8 mouse cellular contexts compared by ENCODE assay signal in the genomic region with DNA sequence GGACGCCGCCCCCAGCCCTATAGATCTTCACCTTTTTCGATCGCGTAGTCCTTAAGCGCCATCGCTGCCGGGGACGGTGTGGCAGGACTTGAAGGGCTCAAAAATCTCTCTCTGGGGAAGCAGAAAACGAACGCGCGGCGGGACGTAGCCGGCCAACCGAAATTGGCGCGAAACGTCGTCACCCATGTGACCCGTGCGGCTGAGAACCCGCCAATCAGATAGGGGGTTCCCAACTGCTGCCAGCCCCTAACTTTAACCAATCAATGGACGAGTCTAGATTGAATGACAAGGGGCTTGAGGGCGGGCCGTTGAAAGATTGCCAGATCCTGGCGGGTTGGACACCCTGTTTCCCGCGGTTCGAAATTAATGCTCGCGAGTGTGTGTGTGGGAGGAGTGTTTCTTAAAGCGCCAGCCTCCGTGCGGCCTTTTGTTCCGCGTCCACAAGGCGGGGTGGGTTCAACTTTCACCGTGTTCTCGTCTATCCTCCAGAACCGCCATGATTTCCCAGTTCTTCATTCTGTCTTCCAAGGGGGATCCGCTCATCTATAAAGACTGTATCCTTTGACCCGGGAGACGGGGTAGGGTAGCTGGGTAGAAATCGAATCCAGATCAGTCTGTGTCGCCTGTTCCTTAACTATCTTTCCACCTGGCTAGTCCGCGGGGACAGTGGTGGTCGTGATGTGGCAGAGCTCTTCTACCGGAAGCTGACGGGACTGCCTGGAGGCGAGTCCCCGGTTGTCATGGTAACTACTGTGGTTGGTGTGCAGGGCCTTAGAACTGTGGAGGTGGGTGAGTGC. TPM values are rescaled to one million over a fixed set of nuclear protein-coding genes. Genes with fewer than 3 reads are reported as not detected.
A peak's percentile ranks its signal among the peaks of the same experiment; 100 is the strongest.
DNase-seq lines count a peak whose midpoint lies in the region; ATAC-seq lines count a peak whose summit lies in the region.

A gene (plus strand): TSS at position 308 of the 797 bp plus-strand sequence.
A gene (minus strand): TSS at position 728 of the 797 bp plus-strand sequence.

- H3K4me2 ChIP-seq in kidney, embryonic 15.5 days: peak within 1 kb of the TSS; percentile 78

- DNase-seq in B cell, adult 2 months: peak; percentile 90 to 93
- DNase-seq in brain, adult 2 months (ENCODE audit: low read depth, low spot score): peak; percentile 100
- peak; percentile 99 for DNase-seq in heart, embryonic 10.5 days (ENCODE audit: low spot score)
- DNase-seq in liver: peak; percentile 94
- DNase-seq in spleen, postnatal 4 days (ENCODE audit: low spot score in 2 of 2): peak; percentile 95

- no peaks in the 10 kb centered on the region for H3K27me3 ChIP-seq in heart, embryonic 10.5 days (ENCODE audit: insufficient read depth, poor library complexity, severe bottlenecking)
- no peaks in the 10 kb centered on the region for H3K27me3 ChIP-seq in kidney, embryonic 15.5 days

- H3K36me3 ChIP-seq in heart, embryonic 10.5 days: peaks cover 63% of the 10 kb centered on the region
- H3K36me3 ChIP-seq in kidney, embryonic 15.5 days: peaks cover 65% of the 10 kb centered on the region

- ATAC-seq in erythroblast, adult 5-6 weeks (replicated peaks; ENCODE audit: low FRiP score, poor library complexity, severe bottlenecking): peak; percentile 80
- peak; percentile 93 for ATAC-seq in kidney, embryonic 15.5 days (replicated peaks; ENCODE audit: low FRiP score)
- peak; percentile 87 for ATAC-seq in monocyte, adult 5-6 weeks (replicated peaks; ENCODE audit: insufficient number of reproducible peaks, low FRiP score, low TSS enrichment, poor library complexity, severe bottlenecking)

- H3K4me1 ChIP-seq in heart, embryonic 10.5 days: peaks cover 16% of the 10 kb centered on the region
- H3K4me1 ChIP-seq in kidney, embryonic 15.5 days: peaks cover 30% of the 10 kb centered on the region

- under 1% methylated on average over 54 of the region's 54 CpGs for WGBS in heart, embryonic 10.5 days
- under 1% methylated on average over 54 of the region's 54 CpGs for WGBS in kidney, embryonic 15.5 days

- no peaks in the 10 kb centered on the region for H3K9me3 ChIP-seq in heart, embryonic 10.5 days
- no peaks in the 10 kb centered on the region for H3K9me3 ChIP-seq in kidney, embryonic 15.5 days (replicated peaks)

- peak within 1 kb of the TSS; percentile 72 for H3K9ac ChIP-seq in kidney, embryonic 15.5 days

- H3K4me3 ChIP-seq in heart, embryonic 10.5 days: peak within 1 kb of the TSS; percentile 85
- H3K4me3 ChIP-seq in kidney, embryonic 15.5 days (replicated peaks): peak within 1 kb of the TSS; percentile 72

- H3K27ac ChIP-seq in heart, embryonic 10.5 days: peak within 1 kb of the TSS; percentile 93
- H3K27ac ChIP-seq in kidney, embryonic 15.5 days: peak within 1 kb of the TSS; percentile 96

RNA-seq across cellular contexts. Expression of the first gene that starts in this region (rescaled TPM):
- 4.8 and 5.6 TPM in 2 replicates for total RNA-seq in erythroblast, adult 5-6 weeks (2015; ENCODE audit: low replicate concordance)
- 7.9 and 12.5 TPM in 2 replicates for total RNA-seq in erythroblast, adult 5-6 weeks (2017; ENCODE audit: low replicate concordance)
- polyA plus RNA-seq in heart, embryonic 10.5 days (2016; fragmentation: Nextera tagmentation; extraction: Ambion mirVana): 13.4 and 15.0 TPM in 2 replicates
- 24.2 and 28.2 TPM in 2 replicates for polyA plus RNA-seq in kidney, embryonic 15.5 days (2015; fragmentation: Nextera tagmentation; extraction: Ambion mirVana)
- total RNA-seq in monocyte, adult 5-6 weeks (2017): 26.2 to 32.8 TPM (median 27.0 TPM) in 3 replicates

RNA-seq across cellular contexts. Expression of the second gene that starts in this region (rescaled TPM):
- 78.0 and 100 TPM in 2 replicates for total RNA-seq in erythroblast, adult 5-6 weeks (2015; ENCODE audit: low replicate concordance)
- 155 and 180 TPM in 2 replicates for total RNA-seq in erythroblast, adult 5-6 weeks (2017; ENCODE audit: low replicate concordance)
- polyA plus RNA-seq in heart, embryonic 10.5 days (2016; fragmentation: Nextera tagmentation; extraction: Ambion mirVana): 189 and 225 TPM in 2 replicates
- 211 and 225 TPM in 2 replicates for polyA plus RNA-seq in kidney, embryonic 15.5 days (2015; fragmentation: Nextera tagmentation; extraction: Ambion mirVana)
- 53.2 to 96.5 TPM (median 70.8 TPM) in 3 replicates for total RNA-seq in monocyte, adult 5-6 weeks (2017)

Comparison
In these comparisons a context has a peak if more than half of its experiments do, and no peak if none do; other contexts are left out.
1. Peak in every context shown above with its lines: DNase-seq, ATAC-seq, H3K4me3 ChIP-seq and H3K27ac ChIP-seq.